14 mouse cellular contexts compared by ENCODE assay signal in the genomic region with DNA sequence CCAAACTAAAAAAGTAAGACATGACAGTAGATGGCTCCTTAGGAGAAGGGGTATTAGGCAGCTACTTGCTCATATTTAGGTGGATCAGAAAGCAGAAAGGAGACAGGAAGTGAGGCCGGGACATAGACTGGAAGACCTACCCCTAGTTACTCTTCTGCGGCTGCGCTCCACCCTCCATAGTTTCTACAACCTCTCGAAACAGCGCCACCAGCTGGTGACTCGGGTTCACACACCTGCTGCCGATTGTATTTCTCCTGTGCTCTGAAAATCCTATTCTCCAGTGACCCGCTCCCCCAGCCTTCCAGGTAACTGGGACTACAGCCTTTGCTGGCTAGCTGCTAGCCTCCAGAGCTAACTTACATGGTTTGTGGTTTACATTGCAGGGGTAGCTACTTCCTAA. TPM values are rescaled to one million over a fixed set of nuclear protein-coding genes. Genes with fewer than 3 reads are reported as not detected.
DNase-seq lines count a peak whose midpoint lies in the region; ATAC-seq lines count a peak whose summit lies in the region.
"Had no signal": no experiment of that assay in that cellular context is flagged by ENCODE, and none has a peak within 500 bp of the region (broad histone marks: within the 10 kb centered on the region; RNA-seq: fewer than 3 reads in every experiment).

No protein-coding gene starts in this region.

- no peaks in the 10 kb centered on the region for H3K4me1 ChIP-seq in hindbrain, embryonic 11.5 days (replicated peaks; ENCODE audit: control insufficient read depth, insufficient read depth, low read length)
- no peaks in the 10 kb centered on the region for H3K4me1 ChIP-seq in hindbrain, embryonic 16.5 days (ENCODE audit: control insufficient read depth, insufficient read depth, low read depth, low read length)
- no peaks in the 10 kb centered on the region for H3K4me1 ChIP-seq in midbrain, embryonic 14.5 days (ENCODE audit: control insufficient read depth, insufficient read depth, low read length)
- no peaks in the 10 kb centered on the region for H3K4me1 ChIP-seq in midbrain, embryonic 15.5 days
- H3K4me1 ChIP-seq: liver, embryonic 15.5 days had no signal

- H3K9me3 ChIP-seq in hindbrain, embryonic 11.5 days (ENCODE audit: control insufficient read depth, low read length), result no peaks in the 10 kb centered on the region
- H3K9me3 ChIP-seq in hindbrain, embryonic 16.5 days (ENCODE audit: control insufficient read depth, low read length), result no peaks in the 10 kb centered on the region
- 0 out of 2 replicates have a peak, but pooled peaks cover 6% of the 10 kb centered on the region for H3K9me3 ChIP-seq in midbrain, embryonic 14.5 days (ENCODE audit: control insufficient read depth, low read length)
- no peaks in the 10 kb centered on the region for H3K9me3 ChIP-seq in midbrain, embryonic 15.5 days
- H3K9me3 ChIP-seq: liver, embryonic 15.5 days had no signal

- no peak overlapping the region for H3K9ac ChIP-seq in hindbrain, embryonic 11.5 days (ENCODE audit: low read depth, low read length)
- no peak overlapping the region for H3K9ac ChIP-seq in hindbrain, embryonic 16.5 days (ENCODE audit: low read depth, low read length)
- H3K9ac ChIP-seq in midbrain, embryonic 14.5 days (replicated peaks; ENCODE audit: low read length), result no peak overlapping the region
- H3K9ac ChIP-seq in midbrain, embryonic 15.5 days, result no peak overlapping the region
- H3K9ac ChIP-seq: liver, embryonic 15.5 days had no signal

- H3K27me3 ChIP-seq in hindbrain, embryonic 11.5 days (ENCODE audit: control insufficient read depth, insufficient read depth, low read length), result no peaks in the 10 kb centered on the region
- H3K27me3 ChIP-seq in hindbrain, embryonic 16.5 days (replicated peaks; ENCODE audit: control insufficient read depth, insufficient read depth, low read length), result no peaks in the 10 kb centered on the region
- no peaks in the 10 kb centered on the region for H3K27me3 ChIP-seq in midbrain, embryonic 14.5 days (ENCODE audit: control insufficient read depth, insufficient read depth, low read length)
- no peaks in the 10 kb centered on the region for H3K27me3 ChIP-seq in midbrain, embryonic 15.5 days (replicated peaks)
- H3K27me3 ChIP-seq: liver, embryonic 15.5 days had no signal

- H3K27ac ChIP-seq in hindbrain, embryonic 11.5 days (ENCODE audit: low read depth, low read length), result no peak overlapping the region
- H3K27ac ChIP-seq in hindbrain, embryonic 16.5 days (ENCODE audit: low read depth, low read length), result no peak overlapping the region
- H3K27ac ChIP-seq in midbrain, embryonic 14.5 days (replicated peaks; ENCODE audit: low read depth, low read length), result no peak overlapping the region
- H3K27ac ChIP-seq in midbrain, embryonic 15.5 days, result no peak overlapping the region
- H3K27ac ChIP-seq: liver, embryonic 15.5 days had no signal

- H3K36me3 ChIP-seq in hindbrain, embryonic 11.5 days (ENCODE audit: control insufficient read depth, insufficient read depth, low read length), result no peaks in the 10 kb centered on the region
- no peaks in the 10 kb centered on the region for H3K36me3 ChIP-seq in hindbrain, embryonic 16.5 days (ENCODE audit: control insufficient read depth, insufficient read depth, low read length)
- H3K36me3 ChIP-seq in midbrain, embryonic 14.5 days (ENCODE audit: control insufficient read depth, insufficient read depth, low read length), result no peaks in the 10 kb centered on the region
- no peaks in the 10 kb centered on the region for H3K36me3 ChIP-seq in midbrain, embryonic 15.5 days (replicated peaks)
- H3K36me3 ChIP-seq: liver, embryonic 15.5 days had no signal

- 65% methylated on average over 8 of the region's 8 CpGs for WGBS in hindbrain, embryonic 11.5 days
- WGBS in hindbrain, embryonic 16.5 days, result 72% methylated on average over 8 of the region's 8 CpGs
- WGBS in midbrain, embryonic 14.5 days, result 62% methylated on average over 8 of the region's 8 CpGs
- WGBS in midbrain, embryonic 15.5 days, result 56% methylated on average over 8 of the region's 8 CpGs

- no peak overlapping the region for H3K4me3 ChIP-seq in hindbrain, embryonic 11.5 days (ENCODE audit: low read depth, low read length)
- no peak overlapping the region for H3K4me3 ChIP-seq in hindbrain, embryonic 16.5 days (ENCODE audit: low read length)
- no peak overlapping the region for H3K4me3 ChIP-seq in midbrain, embryonic 14.5 days (replicated peaks; ENCODE audit: low read depth, low read length)
- H3K4me3 ChIP-seq in midbrain, embryonic 15.5 days, result no peak overlapping the region
- H3K4me3 ChIP-seq: liver, embryonic 15.5 days had no signal

- peak; percentile 20 for DNase-seq in hindbrain, embryonic 11.5 days (ENCODE audit: low spot score)
- peak; percentile 12 for DNase-seq in midbrain, embryonic 14.5 days
- peak; percentile 89 for DNase-seq in R1 (ENCODE audit: low read depth, low spot score)
- peak; percentile 39 for DNase-seq in thymus, postnatal 0 days (ENCODE audit: low spot score)
- DNase-seq in ovary, postnatal 10 days (ENCODE audit: low spot score), result no peak
- DNase-seq in frontal cortex, postnatal 14 days (ENCODE audit: low spot score in 2 of 2), result no peak
- DNase-seq: cerebellum, adult 11-12 months; right cerebral cortex, postnatal 25 days had no signal

- ATAC-seq in hindbrain, embryonic 11.5 days (ENCODE audit: low FRiP score), result no peak
- ATAC-seq in hindbrain, embryonic 16.5 days, result no peak
- no peak for ATAC-seq in midbrain, embryonic 14.5 days (ENCODE audit: low FRiP score, low TSS enrichment)
- ATAC-seq in midbrain, embryonic 15.5 days (replicated peaks), result no peak

- H3K4me2 ChIP-seq in hindbrain, embryonic 11.5 days (replicated peaks; ENCODE audit: low read depth, low read length), result no peak overlapping the region
- H3K4me2 ChIP-seq in hindbrain, embryonic 16.5 days (ENCODE audit: low read length), result no peak overlapping the region
- no peak overlapping the region for H3K4me2 ChIP-seq in midbrain, embryonic 14.5 days (ENCODE audit: low read length)
- no peak overlapping the region for H3K4me2 ChIP-seq in midbrain, embryonic 15.5 days
- H3K4me2 ChIP-seq: liver, embryonic 15.5 days had no signal

RNA-seq across cellular contexts. Expression of a gene that starts 16.6 kb away (rescaled TPM):
- 62.0 and 78.7 TPM in 2 replicates for polyA plus RNA-seq in hindbrain, embryonic 11.5 days (2014; fragmentation: Nextera tagmentation; extraction: Ambion mirVana)
- 26.7 and 30.4 TPM in 2 replicates for polyA plus RNA-seq in hindbrain, embryonic 16.5 days (2015; fragmentation: Nextera tagmentation; extraction: Ambion mirVana)
- polyA plus RNA-seq in midbrain, embryonic 14.5 days (2014; fragmentation: Nextera tagmentation; extraction: Ambion mirVana), result 25.0 and 35.8 TPM in 2 replicates
- polyA plus RNA-seq in midbrain, embryonic 15.5 days (2015; fragmentation: Nextera tagmentation; extraction: Ambion mirVana), result 29.4 and 29.9 TPM in 2 replicates
- 72.2 and 73.6 TPM in 2 replicates for polyA plus RNA-seq in thymus, postnatal 0 days (2015; fragmentation: Nextera tagmentation; extraction: Ambion mirVana)

RNA-seq across cellular contexts. Expression of a gene that starts 37.5 kb away (rescaled TPM):
- not detected in 2 replicates for polyA plus RNA-seq in hindbrain, embryonic 11.5 days (2014; fragmentation: Nextera tagmentation; extraction: Ambion mirVana)
- polyA plus RNA-seq in hindbrain, embryonic 16.5 days (2015; fragmentation: Nextera tagmentation; extraction: Ambion mirVana), result not detected in 2 replicates
- polyA plus RNA-seq in midbrain, embryonic 14.5 days (2014; fragmentation: Nextera tagmentation; extraction: Ambion mirVana), result not detected in 2 replicates
- polyA plus RNA-seq in midbrain, embryonic 15.5 days (2015; fragmentation: Nextera tagmentation; extraction: Ambion mirVana), result not detected in 2 replicates
- polyA plus RNA-seq in thymus, postnatal 0 days (2015; fragmentation: Nextera tagmentation; extraction: Ambion mirVana), result not detected in 2 replicates
- polyA plus RNA-seq: embryonic facial prominence, embryonic 14.5 days; heart, postnatal 0 days; large intestine, adult 2 months; liver, embryonic 15.5 days had no signal

Comparison
In these comparisons a context has a peak if more than half of its experiments do, and no peak if none do; other contexts are left out.
1. DNase-seq: peak in hindbrain, embryonic 11.5 days (single experiment), midbrain, embryonic 14.5 days (single experiment), R1 (single experiment) and thymus, postnatal 0 days (single experiment); none in ovary, postnatal 10 days (single experiment) and frontal cortex, postnatal 14 days (0 of 2).